Mouse (Mus musculus): Measurements from ENCODE around the gene Gon4l.

The Gon4l gene

GRCm38 (mm10) chr3:88912585-88912984, 77.6 kb downstream of the Gon4l start:
- DNase-seq (ENCODE audit: low spot score in 2 of 2), result no peak

- peak; percentile 83 to 91 for DNase-seq (ENCODE audit: low spot score in 2 of 2)
Measured at GRCm38 (mm10) chr3:88913511-88914383, 78.7 kb downstream of the Gon4l start, which contains the start of gene Msto1. Gene Msto1 (minus strand): TSS chr3:88913999.

- no peak for DNase-seq (ENCODE audit: low spot score in 2 of 2)
Measured at GRCm38 (mm10) chr3:88914384-88914810, 79.4 kb downstream of the Gon4l start.

GRCm38 (mm10) chr3:88918981-88919380, 84.0 kb downstream of the Gon4l start:
- DNase-seq (ENCODE audit: low spot score in 2 of 2), result no peak

GRCm38 (mm10) chr3:88921411-88921810, 86.4 kb downstream of the Gon4l start:
- DNase-seq (ENCODE audit: low spot score in 2 of 2), result no peak

GRCm38 (mm10) chr3:88923989-88924591, 89.1 kb downstream of the Gon4l start:
- no peak for DNase-seq (ENCODE audit: low spot score in 2 of 2)

GRCm38 (mm10) chr3:88925651-88926050, 90.6 kb downstream of the Gon4l start:
- no peak for DNase-seq (ENCODE audit: low spot score in 2 of 2)

- no peak for DNase-seq (ENCODE audit: low spot score in 2 of 2)
Measured at GRCm38 (mm10) chr3:88929501-88929900, 94.5 kb downstream of the Gon4l start.

GRCm38 (mm10) chr3:88939071-88939470, 104.0 kb downstream of the Gon4l start:
- no peak for DNase-seq (ENCODE audit: low spot score in 2 of 2)

GRCm38 (mm10) chr3:88939749-88940148, 104.7 kb downstream of the Gon4l start:
- no peak for DNase-seq (ENCODE audit: low spot score in 2 of 2)

GRCm38 (mm10) chr3:88942316-88942880, 107.4 kb downstream of the Gon4l start:
- DNase-seq (ENCODE audit: low spot score in 2 of 2), result no peak

GRCm38 (mm10) chr3:88944109-88944508, 109.1 kb downstream of the Gon4l start:
- no peak for DNase-seq (ENCODE audit: low spot score in 2 of 2)

- peak; percentile 71 to 72 for DNase-seq (ENCODE audit: low spot score in 2 of 2)
Measured at GRCm38 (mm10) chr3:88949786-88950575, 115.0 kb downstream of the Gon4l start.

GRCm38 (mm10) chr3:88950576-88951326, 115.7 kb downstream of the Gon4l start, which contains the start of the genes Ash1l and Dap3:
Gene Ash1l (plus strand): TSS chr3:88950622.
Gene Dap3 (minus strand): TSS chr3:88951181.
- DNase-seq (ENCODE audit: low spot score in 2 of 2), result peak; percentile 61 to 69

GRCm38 (mm10) chr3:88951327-88951800, 116.3 kb downstream of the Gon4l start:
- DNase-seq (ENCODE audit: low spot score in 2 of 2), result no peak

GRCm38 (mm10) chr3:88953246-88953645, 118.2 kb downstream of the Gon4l start:
- DNase-seq (ENCODE audit: low spot score in 2 of 2), result no peak

GRCm38 (mm10) chr3:88953736-88954135, 118.7 kb downstream of the Gon4l start:
- no peak for DNase-seq (ENCODE audit: low spot score in 2 of 2)
